In genomic region chr6:52205221-52205620, GRCm38 (mm10) we compare ENCODE assay signal across 15 mouse cellular contexts. TPM values are rescaled to one million over a fixed set of nuclear protein-coding genes. Genes with fewer than 3 reads are reported as not detected.
A peak's percentile ranks its signal among the peaks of the same experiment; 100 is the strongest.
DNase-seq lines count a peak whose midpoint lies in the region; ATAC-seq lines count a peak whose summit lies in the region.
"Had no signal": no experiment of that assay in that cellular context is flagged by ENCODE, and none has a peak within 500 bp of the region (broad histone marks: within the 10 kb centered on the region; RNA-seq: fewer than 3 reads in every experiment).

No protein-coding gene starts in this region.

- ATAC-seq in heart, embryonic 13.5 days (ENCODE audit: extremely low read depth, insufficient number of reproducible peaks, low FRiP score, low TSS enrichment), result no peak
- no peak for ATAC-seq in neural tube, embryonic 11.5 days (ENCODE audit: insufficient read depth, low FRiP score, low TSS enrichment)
- ATAC-seq in limb, embryonic 13.5 days (ENCODE audit: low FRiP score, low read depth), result no peak

- no peak for DNase-seq in heart, postnatal 14 days
- no peak for DNase-seq in neural tube, embryonic 11.5 days (ENCODE audit: low spot score)
- DNase-seq in neural tube, embryonic 10.5 days (ENCODE audit: extremely low spot score, low spot score), result no peak
- DNase-seq in testis, postnatal 14 days (ENCODE audit: low spot score), result no peak
- DNase-seq in thymus, postnatal 4 days, result no peak
- no peak for DNase-seq in testis, postnatal 10 days (ENCODE audit: low spot score)
- DNase-seq: adrenal gland, adult 8-10 months; cerebellum, adult 11-12 months had no signal

- H3K4me3 ChIP-seq in heart, embryonic 13.5 days, result peak overlapping the region; percentile 56; the same call in 1 of the 2 replicates
- H3K4me3 ChIP-seq in neural tube, embryonic 11.5 days (ENCODE audit: low read depth, low read length), result peak overlapping the region; percentile 87
- H3K4me3 ChIP-seq in limb, embryonic 13.5 days, result peak overlapping the region; percentile 49

- H3K9ac ChIP-seq in heart, embryonic 13.5 days, result no peak overlapping the region
- peak overlapping the region; percentile 99 for H3K9ac ChIP-seq in neural tube, embryonic 11.5 days (ENCODE audit: low read length)
- H3K9ac ChIP-seq in limb, embryonic 13.5 days, result peak overlapping the region; percentile 64
- H3K9ac ChIP-seq: embryonic facial prominence, embryonic 13.5 days had no signal

- H3K4me2 ChIP-seq in heart, embryonic 13.5 days, result peak overlapping the region; percentile 16
- peak overlapping the region; percentile 99 for H3K4me2 ChIP-seq in neural tube, embryonic 11.5 days (ENCODE audit: low read depth)
- H3K4me2 ChIP-seq in limb, embryonic 13.5 days (replicated peaks), result peak overlapping the region; percentile 90

- peaks cover 100% of the 10 kb centered on the region for H3K27me3 ChIP-seq in heart, embryonic 13.5 days (replicated peaks)
- no peaks in the 10 kb centered on the region for H3K27me3 ChIP-seq in neural tube, embryonic 11.5 days (ENCODE audit: control insufficient read depth, insufficient read depth, low read length)
- H3K27me3 ChIP-seq in limb, embryonic 13.5 days, result peaks cover 52% of the 10 kb centered on the region

- WGBS in heart, embryonic 13.5 days, result 5% methylated on average over 14 of the region's 14 CpGs
- WGBS in neural tube, embryonic 11.5 days, result 2% methylated on average over 14 of the region's 14 CpGs
- 13% methylated on average over 14 of the region's 14 CpGs for WGBS in limb, embryonic 13.5 days

- no peaks in the 10 kb centered on the region for H3K9me3 ChIP-seq in heart, embryonic 13.5 days
- no peaks in the 10 kb centered on the region for H3K9me3 ChIP-seq in neural tube, embryonic 11.5 days (ENCODE audit: control insufficient read depth, low read length)
- no peaks in the 10 kb centered on the region for H3K9me3 ChIP-seq in limb, embryonic 13.5 days
- H3K9me3 ChIP-seq: embryonic facial prominence, embryonic 13.5 days had no signal

- H3K36me3 ChIP-seq in heart, embryonic 13.5 days, result no peaks in the 10 kb centered on the region
- H3K36me3 ChIP-seq in neural tube, embryonic 11.5 days (ENCODE audit: control insufficient read depth, insufficient read depth, low read length), result peaks cover 15% of the 10 kb centered on the region
- peaks cover 27% of the 10 kb centered on the region for H3K36me3 ChIP-seq in limb, embryonic 13.5 days
- H3K36me3 ChIP-seq: embryonic facial prominence, embryonic 13.5 days had no signal

- intact Hi-C loops in heart, postnatal 14 days (cut with DNase I), result no loop called here

- peaks cover 27% of the 10 kb centered on the region for H3K4me1 ChIP-seq in heart, embryonic 13.5 days
- H3K4me1 ChIP-seq in neural tube, embryonic 11.5 days (ENCODE audit: control insufficient read depth, insufficient read depth, low read length), result peaks cover 56% of the 10 kb centered on the region
- peaks cover 87% of the 10 kb centered on the region for H3K4me1 ChIP-seq in limb, embryonic 13.5 days

- H3K27ac ChIP-seq in heart, embryonic 13.5 days (replicated peaks), result no peak overlapping the region
- H3K27ac ChIP-seq in neural tube, embryonic 11.5 days (ENCODE audit: low read depth, low read length), result peak overlapping the region; percentile 100
- no peak overlapping the region for H3K27ac ChIP-seq in limb, embryonic 13.5 days
- H3K27ac ChIP-seq: embryonic facial prominence, embryonic 13.5 days had no signal

RNA-seq across cellular contexts. Expression of gene Hoxa5, which starts 0.8 kb away (rescaled TPM):
- polyA plus RNA-seq in heart, embryonic 13.5 days (2015; fragmentation: Nextera tagmentation; extraction: Ambion mirVana), result 3.6 and 5.9 TPM in 2 replicates
- total RNA-seq in heart, postnatal 14 days (2021), result 1 to 10 TPM; 1.4 to 2.1 TPM
- 53.4 and 56.5 TPM in 2 replicates for polyA plus RNA-seq in neural tube, embryonic 11.5 days (2014; fragmentation: Nextera tagmentation; extraction: Ambion mirVana)
- 4.8 and 5.3 TPM in 2 replicates for polyA plus RNA-seq in limb, embryonic 13.5 days (2015; fragmentation: Nextera tagmentation; extraction: Ambion mirVana)
- total RNA-seq: layer of hippocampus, adult 18-20 months; left cerebral cortex, postnatal 14 days had no signal

RNA-seq across cellular contexts. Expression of gene Hoxa6, which starts 3.3 kb away (rescaled TPM):
- 0.40 TPM in 1 of 2 replicates, not detected in the other for polyA plus RNA-seq in heart, embryonic 13.5 days (2015; fragmentation: Nextera tagmentation; extraction: Ambion mirVana)
- total RNA-seq in heart, postnatal 14 days (2021), result not detected
- polyA plus RNA-seq in neural tube, embryonic 11.5 days (2014; fragmentation: Nextera tagmentation; extraction: Ambion mirVana), result 16.0 and 18.8 TPM in 2 replicates
- 0.97 and 1.2 TPM in 2 replicates for polyA plus RNA-seq in limb, embryonic 13.5 days (2015; fragmentation: Nextera tagmentation; extraction: Ambion mirVana)
- total RNA-seq: layer of hippocampus, adult 18-20 months; left cerebral cortex, postnatal 14 days; megakaryocyte-erythroid progenitor cell, adult 5-6 weeks had no signal
- polyA plus RNA-seq: heart, embryonic 11.5 days had no signal

RNA-seq across cellular contexts. Expression of gene Hoxa3, which starts 7.9 kb away (rescaled TPM):
- 0.99 and 1.2 TPM in 2 replicates for polyA plus RNA-seq in heart, embryonic 13.5 days (2015; fragmentation: Nextera tagmentation; extraction: Ambion mirVana)
- total RNA-seq in heart, postnatal 14 days (2021), result 1 to 10 TPM; 1.2 TPM
- polyA plus RNA-seq in neural tube, embryonic 11.5 days (2014; fragmentation: Nextera tagmentation; extraction: Ambion mirVana), result 20.2 TPM in 2 replicates
- polyA plus RNA-seq in limb, embryonic 13.5 days (2015; fragmentation: Nextera tagmentation; extraction: Ambion mirVana), result 5.9 and 6.3 TPM in 2 replicates
- total RNA-seq: layer of hippocampus, adult 18-20 months; left cerebral cortex, postnatal 14 days had no signal

RNA-seq across cellular contexts. Expression of gene Gm28308, which starts 7.9 kb away (rescaled TPM):
- polyA plus RNA-seq in heart, embryonic 13.5 days (2015; fragmentation: Nextera tagmentation; extraction: Ambion mirVana), result not detected in 2 replicates
- not detected for total RNA-seq in heart, postnatal 14 days (2021)
- polyA plus RNA-seq in neural tube, embryonic 11.5 days (2014; fragmentation: Nextera tagmentation; extraction: Ambion mirVana), result not detected in 2 replicates
- polyA plus RNA-seq in limb, embryonic 13.5 days (2015; fragmentation: Nextera tagmentation; extraction: Ambion mirVana), result 0.29 TPM in 1 of 2 replicates, not detected in the other
- total RNA-seq: layer of hippocampus, adult 18-20 months; left cerebral cortex, postnatal 14 days; megakaryocyte-erythroid progenitor cell, adult 5-6 weeks had no signal
- polyA plus RNA-seq: embryonic facial prominence, embryonic 13.5 days; heart, embryonic 11.5 days had no signal

RNA-seq across cellular contexts. Expression of gene Hoxa4, which starts 13.7 kb away (rescaled TPM):
- 0.71 and 0.74 TPM in 2 replicates for polyA plus RNA-seq in heart, embryonic 13.5 days (2015; fragmentation: Nextera tagmentation; extraction: Ambion mirVana)
- total RNA-seq in heart, postnatal 14 days (2021), result under 1 TPM; 0.44 to 0.62 TPM
- polyA plus RNA-seq in neural tube, embryonic 11.5 days (2014; fragmentation: Nextera tagmentation; extraction: Ambion mirVana), result 10.2 and 11.7 TPM in 2 replicates
- polyA plus RNA-seq in limb, embryonic 13.5 days (2015; fragmentation: Nextera tagmentation; extraction: Ambion mirVana), result 0.52 and 0.96 TPM in 2 replicates
- total RNA-seq: layer of hippocampus, adult 18-20 months; left cerebral cortex, postnatal 14 days had no signal

Comparison
In these comparisons a context has a peak if more than half of its experiments do, and no peak if none do; other contexts are left out.
1. H3K4me2 ChIP-seq: peak in every context shown above with its lines; median percentile 99 in neural tube, embryonic 11.5 days; 90 in limb, embryonic 13.5 days; 16 in heart, embryonic 13.5 days.